Mouse (Mus musculus): ENCODE measurements around the gene Acnat1.

DNA sequence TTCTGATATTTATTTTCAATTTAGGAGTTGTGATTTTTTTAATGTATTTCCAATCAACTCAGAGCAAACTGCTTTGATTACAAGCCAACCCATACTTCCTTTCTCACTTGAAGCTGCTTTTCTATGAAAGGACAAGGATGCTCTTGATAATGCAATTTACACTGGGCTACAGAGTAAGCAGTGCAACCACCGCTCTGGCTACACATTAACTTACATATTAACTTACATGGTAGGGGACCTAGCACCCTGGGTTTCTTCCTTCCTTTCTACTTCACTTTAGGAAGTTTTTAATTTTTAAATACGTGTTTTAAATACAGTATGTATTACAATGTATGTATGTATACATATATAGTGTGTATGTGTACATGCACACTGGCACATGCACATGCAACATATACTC lies 35.5 kb upstream of the Acnat1 start:
- no peak for TF ChIP-seq POLR2A (IDR thresholded peaks at IDR 0.05; ENCODE audit: borderline replicate concordance, extremely low read depth, low read depth, low read length)
- no peak for TF ChIP-seq CTCF (IDR thresholded peaks at IDR 0.05; ENCODE audit: insufficient read depth, low read length)
